Mouse (Mus musculus) mouse embryonic stem cell (cell line): ENCODE results near the gene Agtrap.

Source experiments
- in situ Hi-C, 2 experiments: fragments of 300-500 bp; cut with MboI; formaldehyde crosslinking; loops; 1 replicate in 1 of 2; 3 replicates in 1 of 2; pipeline ENCODE4 v1.14.3; 2019 to 2020; ENCODE audit warnings: low sequenced_read_pairs in 2 of 2, low pct_unique_long_range_greater_than_20kb in 1 of 2, mixed read lengths in 1 of 2; ENCODE audit not compliant: unreplicated experiment in 1 of 2

The Agtrap gene

DNA sequence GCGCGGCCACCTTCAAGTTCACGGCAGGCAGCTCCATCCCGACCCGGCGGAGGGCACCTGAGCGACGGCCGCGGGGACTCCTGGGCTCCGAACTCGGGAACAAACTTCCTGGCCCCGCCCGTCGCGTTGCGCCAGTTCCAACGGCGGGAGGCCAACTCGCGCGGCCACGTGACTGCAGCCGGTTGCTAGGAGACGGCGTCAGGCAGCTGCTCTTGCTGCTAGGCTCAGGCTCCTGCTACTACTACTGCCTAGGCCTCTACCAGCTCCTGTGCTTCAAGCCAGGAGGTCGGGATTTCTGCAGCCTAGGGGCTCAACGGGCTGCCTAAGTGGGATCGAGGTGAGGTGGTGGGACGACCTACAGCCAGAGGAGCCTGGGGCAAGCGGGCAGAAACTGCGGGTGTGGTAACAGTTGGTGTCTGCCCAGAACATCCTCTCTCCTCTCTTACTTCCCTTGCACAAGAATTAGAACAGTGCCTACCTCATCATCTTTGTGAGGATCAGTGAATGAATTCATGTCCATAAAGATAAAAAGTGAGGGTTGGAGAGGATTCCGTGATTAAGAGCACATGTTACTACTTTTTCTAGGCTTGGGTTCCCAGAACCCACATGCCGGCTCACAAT is at the start of gene Agtrap:
Gene Agtrap (minus strand): TSS at position 125 of the 621 bp plus-strand sequence.
- in situ Hi-C loops: no loop called here

DNA sequence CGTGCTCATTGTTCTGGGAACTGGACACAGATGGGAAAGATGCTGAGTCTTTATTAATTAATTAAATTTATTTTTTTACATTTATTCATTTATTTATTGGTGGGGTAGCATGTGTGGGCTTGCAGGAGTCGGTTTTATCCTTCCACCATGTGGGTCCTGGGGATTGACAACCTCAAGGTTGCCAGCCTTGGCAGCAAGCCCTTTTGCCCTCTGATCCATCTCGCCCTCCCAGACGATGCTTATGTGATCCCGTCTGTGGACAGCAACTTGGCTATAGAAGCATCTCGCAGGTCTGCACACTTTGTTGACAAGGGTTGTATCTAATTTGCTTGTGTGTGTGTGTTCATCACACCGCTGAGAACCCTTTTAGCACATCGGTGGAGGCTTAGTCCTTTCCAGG is 49.7 kb upstream of the Agtrap start:
- in situ Hi-C loops: no loop called here

DNA sequence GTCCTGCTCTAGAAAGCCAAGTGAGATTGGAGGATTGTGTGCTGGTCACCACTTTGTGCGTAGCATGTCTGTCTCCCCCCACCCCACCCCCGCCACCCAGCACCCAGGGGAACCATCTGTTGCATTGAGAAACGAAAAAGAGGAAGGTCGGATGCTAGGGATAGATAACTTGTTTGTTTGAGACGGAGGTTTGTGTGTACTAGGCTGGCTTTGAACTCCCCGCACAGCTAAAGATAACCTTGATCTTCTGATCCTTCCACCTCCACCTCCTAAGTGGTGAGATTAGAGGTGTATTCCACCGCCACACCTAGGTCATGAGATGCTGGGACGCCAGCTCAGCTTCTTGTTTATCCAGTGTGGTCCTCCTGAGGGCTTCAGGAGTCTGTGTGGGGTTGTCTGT is 47.2 kb upstream of the Agtrap start:
- in situ Hi-C loops: no loop called here

DNA sequence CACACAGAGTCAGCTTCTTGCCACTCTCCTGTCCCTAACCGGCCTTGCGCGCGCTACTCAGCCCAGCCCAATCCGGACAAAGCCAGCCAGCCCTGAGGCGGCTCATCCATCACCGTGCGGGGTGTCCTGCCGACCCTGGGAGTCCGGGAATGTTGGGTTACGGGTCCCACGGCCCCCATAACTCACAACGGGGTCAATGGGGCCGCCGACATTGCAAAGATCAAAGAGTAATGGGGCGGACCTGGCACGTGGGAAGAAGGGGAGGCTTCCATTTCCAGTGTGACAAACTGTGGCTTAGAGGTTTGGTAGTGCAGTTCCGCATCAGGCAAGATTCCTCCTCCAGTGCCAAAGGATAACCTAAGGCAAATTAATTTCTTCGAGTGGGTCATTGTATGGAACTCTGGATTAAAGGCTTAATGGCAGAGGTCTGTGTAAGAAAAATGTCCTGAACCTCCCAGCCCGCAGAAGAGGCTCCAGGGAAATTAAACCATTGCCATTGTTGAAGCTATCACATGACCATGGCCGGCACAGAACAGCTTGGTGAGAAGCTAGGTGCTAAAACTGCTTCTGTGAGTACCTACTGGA is 43.8 kb upstream of the Agtrap start:
- in situ Hi-C loops: no loop called here

DNA sequence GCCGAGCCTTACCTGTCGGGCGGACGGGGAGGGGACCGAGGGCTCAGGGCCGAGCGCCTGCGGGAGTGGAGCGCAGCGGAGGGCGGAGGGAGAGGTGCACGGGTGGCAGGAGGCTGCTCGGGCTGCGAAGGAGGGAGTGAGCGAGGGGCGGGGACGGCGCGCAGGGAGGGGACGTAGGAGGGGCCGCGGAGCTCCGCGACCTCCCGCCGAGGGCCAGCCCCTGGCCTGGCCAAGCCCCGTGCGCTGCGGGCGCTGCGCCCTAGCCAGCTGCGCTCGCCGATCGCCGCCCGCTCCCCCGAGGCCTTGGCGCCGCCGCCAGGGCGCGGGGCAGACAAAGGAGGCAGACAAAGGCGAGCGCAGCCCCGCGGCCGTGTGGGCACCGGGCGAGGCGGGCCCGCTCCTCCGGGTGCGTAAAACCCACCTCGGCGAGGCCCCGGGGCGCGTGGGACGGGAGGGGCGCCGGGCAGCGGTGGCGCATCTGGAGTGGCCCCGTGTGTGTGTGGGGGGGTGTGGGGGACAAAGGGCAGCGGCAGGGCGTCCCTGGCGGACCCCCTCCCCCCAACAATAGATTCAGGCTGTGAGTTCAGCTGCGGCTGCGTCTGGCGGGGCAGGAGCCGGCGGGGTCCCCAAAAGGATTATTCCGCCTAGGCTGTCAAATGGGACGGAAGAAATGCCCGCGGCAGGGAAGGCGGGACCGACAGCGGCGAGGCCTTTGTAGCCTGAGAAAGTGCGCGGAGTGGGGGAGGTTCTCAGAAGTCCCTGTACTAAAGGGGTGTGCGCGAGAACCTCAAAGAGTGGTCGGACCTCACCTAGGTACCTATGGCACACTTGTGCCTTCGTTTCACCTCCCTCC is 43.0 kb upstream of the Agtrap start, which contains the start of gene Draxin:
Gene Draxin (minus strand): TSS at position 138 of the 853 bp plus-strand sequence.
- in situ Hi-C loops: no loop called here

DNA sequence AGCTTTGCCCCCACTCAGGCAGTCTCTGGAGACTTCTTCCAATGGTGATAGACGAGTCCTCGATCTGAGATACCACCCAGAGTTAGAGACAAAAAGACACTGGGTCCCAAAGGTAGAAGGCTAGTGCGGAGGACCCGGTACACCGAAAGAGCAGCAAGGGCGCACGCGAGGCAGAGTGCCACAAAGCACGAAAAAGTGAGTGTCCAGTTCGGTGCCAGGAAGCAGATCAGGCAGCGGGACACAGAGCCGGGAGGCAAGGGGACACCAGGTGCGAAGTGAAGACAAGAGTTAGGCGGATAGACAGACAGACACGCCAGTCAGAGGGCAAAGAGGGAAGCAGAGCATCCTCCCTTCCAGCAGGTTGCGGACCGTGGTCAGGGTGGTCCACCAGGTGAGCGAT is 42.3 kb upstream of the Agtrap start, which contains the start of gene Mad2l2:
Gene Mad2l2 (plus strand): TSS at position 252 of the 400 bp plus-strand sequence.
- in situ Hi-C loops: no loop called here

DNA sequence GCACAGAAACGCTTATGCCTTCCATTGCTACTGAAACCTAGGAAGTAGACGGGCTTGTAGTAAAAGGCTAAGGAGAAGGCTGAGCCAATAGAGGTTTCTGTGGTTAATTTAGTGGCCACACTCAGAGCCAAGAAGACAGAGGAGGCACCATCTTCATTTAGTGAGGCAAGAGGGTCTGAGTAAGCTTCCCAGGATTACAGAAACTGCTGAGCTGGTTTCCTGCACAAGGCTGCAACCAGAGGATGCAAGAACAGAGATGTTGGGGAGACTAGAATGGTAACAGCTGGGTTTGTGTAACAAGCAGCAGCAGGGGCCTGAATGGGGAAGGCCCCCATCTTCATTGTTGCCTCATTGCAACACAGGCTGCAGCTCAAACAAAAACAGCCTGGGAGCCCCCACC is 40.8 kb upstream of the Agtrap start:
- in situ Hi-C loops: no loop called here

DNA sequence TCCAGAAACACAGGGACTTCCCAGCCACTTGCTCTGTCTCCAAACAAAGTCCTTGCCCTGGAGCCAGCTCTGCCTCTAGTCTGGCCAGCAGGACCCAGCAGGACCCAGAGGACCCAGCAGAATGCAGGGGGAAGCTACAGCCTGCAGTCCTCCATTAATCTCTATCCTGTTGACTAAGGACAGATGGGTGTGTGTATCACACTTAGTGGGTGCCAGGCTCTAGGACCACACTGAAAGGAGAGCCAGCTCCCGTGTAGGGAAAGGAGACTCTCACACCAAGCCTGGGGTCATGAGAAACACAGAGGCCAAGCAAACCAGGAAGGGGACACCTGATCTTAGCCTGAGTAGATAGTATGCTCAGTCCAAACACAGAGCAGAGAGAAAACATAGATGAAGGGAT is 40.4 kb upstream of the Agtrap start:
- in situ Hi-C loops: no loop called here

DNA sequence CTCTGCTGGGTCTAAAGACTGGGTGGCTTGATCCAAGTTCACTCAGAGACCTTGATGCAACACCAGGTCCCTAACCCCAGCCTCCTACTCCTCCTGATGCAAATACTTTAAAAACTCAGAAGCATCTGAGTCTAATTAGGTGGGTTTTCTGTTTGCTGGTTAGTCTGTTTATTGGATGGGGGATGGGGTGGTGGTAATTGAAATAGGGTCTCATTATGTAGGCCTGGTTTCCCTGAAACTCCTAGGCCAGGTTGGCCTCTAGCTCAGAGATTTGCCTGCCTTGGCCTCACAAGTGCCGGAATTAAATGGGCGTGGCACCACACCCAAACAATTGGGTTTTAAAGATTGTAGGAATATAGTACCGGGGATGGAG is 34.8 kb upstream of the Agtrap start:
- in situ Hi-C loops: no loop called here

DNA sequence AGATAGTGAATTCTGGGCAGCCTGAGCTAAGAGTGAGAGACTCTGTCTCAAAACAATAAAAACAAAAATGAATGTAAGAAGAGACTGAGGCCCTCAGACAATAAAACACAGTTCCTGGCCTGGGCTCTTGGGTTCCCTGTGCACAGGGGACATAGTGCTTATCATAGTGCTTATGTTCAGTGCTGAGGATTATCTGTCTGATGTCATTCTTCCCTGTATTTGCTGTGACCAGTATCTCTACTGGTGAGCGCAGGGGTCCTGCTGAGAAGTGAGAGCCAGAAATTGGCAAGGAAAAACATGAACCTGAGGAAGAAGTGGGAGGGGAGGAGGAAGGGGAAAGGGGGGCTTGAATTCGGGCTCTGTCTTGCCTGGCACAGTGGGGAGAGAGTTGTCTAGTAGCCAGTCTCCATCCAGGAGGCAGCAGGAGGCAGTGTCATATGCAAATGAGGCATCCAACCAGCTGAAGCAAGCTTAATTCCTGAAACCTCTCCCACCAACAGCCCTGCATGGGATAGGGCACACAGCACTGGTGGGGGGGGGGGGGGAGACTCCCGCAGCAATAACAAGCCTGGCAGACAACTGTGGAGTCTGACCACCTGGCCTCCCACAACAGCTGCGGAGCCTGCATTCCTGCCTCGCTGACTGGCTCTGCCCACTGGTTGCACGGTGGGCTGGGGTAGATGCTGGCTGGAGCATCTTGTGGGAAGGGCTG is 34.3 kb upstream of the Agtrap start:
- in situ Hi-C loops: no loop called here

DNA sequence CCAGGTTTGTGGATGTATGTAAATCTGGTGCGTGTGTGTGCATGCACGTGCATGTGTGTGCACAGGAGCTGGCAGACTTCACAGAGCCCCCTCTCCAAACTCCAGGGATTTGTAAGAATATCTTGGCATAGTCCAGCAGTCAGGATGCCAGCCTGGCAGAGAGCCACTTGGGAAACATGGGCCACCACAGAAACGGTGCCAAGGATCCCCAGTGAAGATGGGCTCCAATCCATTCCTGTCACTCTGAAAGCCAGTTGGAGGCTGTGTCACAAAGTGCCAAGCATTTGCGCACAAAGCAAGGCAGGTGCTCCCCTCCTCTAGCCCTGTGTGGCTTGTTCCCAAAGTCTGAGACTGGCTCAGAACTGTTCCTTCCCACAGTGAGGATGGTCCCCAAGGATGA is 33.5 kb upstream of the Agtrap start:
- in situ Hi-C loops: no loop called here

DNA sequence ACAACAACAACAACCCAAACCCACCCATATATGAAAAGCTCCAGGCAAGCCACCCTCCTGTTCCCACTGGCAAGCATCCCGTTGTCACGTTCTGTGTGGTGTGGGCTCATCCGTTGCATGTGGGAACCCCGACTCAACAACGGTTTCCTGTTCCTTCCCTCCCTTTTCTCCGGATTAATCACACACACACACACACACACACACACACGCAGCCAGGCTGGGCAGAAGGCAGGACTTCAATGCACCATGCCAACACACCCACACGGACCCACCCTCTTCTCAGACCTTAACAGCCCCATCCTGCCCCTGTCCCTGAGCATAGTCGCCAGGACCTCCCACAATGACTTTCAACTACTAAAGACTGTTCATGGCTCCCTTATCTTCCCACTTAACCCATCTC is 32.7 kb upstream of the Agtrap start:
- in situ Hi-C loops: no loop called here

DNA sequence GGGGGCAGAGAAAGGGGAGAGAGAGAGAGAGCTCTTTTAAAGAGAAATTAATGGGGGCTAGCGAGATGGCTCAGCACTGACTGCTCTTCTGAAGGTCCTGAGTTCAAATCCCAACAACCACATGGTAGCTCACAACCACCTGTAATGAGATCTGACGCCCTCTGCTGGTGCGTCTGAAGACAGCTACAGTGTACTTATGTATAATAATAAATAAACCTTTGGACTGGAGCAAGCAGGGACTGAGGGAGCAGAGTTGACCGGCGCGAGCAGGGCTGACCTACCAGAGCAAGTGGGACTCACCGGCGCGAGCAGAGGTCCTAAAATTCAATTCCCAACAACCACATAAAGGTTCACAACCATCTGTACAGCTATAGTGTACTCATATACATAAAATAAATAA is 31.7 kb upstream of the Agtrap start:
- in situ Hi-C loops: loop anchor here (5.0 to 10.0 kb wide), 2 partner anchors 33 to 45 kb away; partner anchors contain the start of genes Fbxo2 (in 1 of the 2), Fbxo44 (in 1 of the 2) and Fbxo6 (in 1 of the 2)

DNA sequence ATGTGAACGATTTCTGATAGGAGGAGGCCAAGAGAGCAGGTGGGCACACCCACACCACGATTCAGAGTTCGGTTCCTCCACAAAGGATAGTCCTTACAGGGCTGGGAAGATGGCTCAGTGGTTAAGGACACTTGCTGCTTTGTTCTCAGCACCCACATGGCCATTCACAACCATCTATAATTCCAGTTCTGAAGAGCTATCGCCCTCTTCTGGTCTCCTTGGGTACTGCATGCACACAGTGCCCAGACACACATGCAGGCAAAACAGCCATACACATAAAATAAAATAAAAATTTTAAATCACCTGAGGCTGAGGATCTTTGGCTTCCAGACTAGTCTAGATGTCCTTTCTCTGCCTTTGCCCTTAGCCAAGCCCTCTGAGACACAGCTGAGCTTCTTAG is 29.6 kb upstream of the Agtrap start:
- in situ Hi-C loops: loop anchor here (5.0 to 10.0 kb wide), 2 partner anchors 35 to 47 kb away; partner anchors contain the start of genes Fbxo2 (in 1 of the 2), Fbxo44 (in 1 of the 2) and Fbxo6 (in 1 of the 2)

DNA sequence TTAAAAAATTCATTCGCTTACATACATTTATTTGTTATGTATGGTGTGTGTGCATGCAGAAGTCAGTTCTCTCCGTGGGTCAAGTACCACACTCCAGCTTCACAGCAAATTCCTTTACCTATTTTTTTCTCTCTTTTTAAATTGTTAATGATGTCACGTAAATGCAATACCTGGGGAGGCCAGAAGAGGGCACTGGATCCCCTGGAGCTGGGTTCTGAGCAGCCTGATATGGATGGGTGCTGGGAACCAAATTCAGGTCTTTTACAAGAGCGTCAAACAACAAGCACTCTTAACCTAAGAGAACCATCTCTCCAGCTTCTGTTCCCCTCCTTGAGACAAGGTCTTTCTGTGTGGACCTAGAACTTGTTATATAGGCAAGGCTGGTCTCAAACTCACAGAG is 28.8 kb upstream of the Agtrap start:
- in situ Hi-C loops: loop anchor here (5.0 to 10.0 kb wide), 2 partner anchors 36 to 48 kb away; partner anchors contain the start of genes Fbxo2 (in 1 of the 2), Fbxo44 (in 1 of the 2) and Fbxo6 (in 1 of the 2)

DNA sequence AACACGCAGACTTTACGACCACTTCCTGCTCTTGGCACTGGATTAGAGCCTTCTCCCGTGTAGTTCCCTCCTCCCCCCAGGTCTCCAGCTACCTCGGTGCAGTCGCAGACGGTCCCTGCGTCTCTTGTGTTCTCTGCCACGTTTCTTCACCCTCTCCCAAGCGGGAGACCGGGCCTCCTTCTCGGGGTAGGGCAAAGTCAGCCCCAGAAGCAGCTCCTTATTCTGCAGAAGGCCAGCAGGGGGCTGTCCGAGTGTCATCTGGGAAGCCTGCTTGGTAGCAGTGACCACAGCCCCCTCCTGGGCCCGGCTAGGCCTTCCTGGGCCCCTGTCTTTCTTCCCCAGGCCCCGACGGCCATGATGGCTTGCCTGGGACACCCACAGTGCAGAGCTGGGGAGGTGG is 27.6 kb upstream of the Agtrap start:
- in situ Hi-C loops: loop anchor here (5.0 to 10.0 kb wide), 2 partner anchors 37 to 49 kb away; partner anchors contain the start of genes Fbxo2 (in 1 of the 2), Fbxo44 (in 1 of the 2) and Fbxo6 (in 1 of the 2)

DNA sequence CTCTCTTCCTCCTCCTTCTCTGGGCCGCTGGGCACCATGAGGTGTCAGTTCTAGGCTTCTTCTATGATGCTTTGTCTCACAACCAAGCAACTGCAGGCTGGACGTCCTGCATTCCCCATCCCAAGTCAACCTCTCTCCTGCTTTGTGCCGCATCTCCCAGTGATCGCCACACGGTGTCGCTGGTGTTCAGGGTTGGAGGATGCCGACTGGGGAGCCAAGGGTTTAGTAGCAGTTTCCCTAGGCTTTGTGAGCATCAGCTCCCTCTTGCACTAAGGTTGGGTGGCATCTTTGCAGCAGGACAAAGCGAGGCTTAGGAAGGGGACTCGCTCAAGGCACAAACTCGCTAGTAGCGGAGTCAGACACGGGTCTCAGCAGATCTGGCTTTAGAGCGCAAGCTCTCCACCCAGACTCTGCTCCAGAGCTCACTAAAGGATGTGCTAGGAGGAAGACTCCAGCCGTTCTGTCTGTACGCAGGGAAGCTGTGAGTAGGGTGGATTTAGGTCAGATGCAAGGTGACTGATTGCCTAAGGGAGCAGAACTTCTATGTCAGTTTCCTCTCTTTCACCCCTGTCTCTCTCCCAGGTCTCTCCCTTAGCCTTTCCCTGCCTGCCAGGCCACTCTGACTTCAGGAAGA is 27.0 kb upstream of the Agtrap start:
- in situ Hi-C loops: loop anchor here (5.0 to 10.0 kb wide), 2 partner anchors 37 to 50 kb away; partner anchors contain the start of genes Fbxo2 (in 1 of the 2), Fbxo44 (in 1 of the 2) and Fbxo6 (in 1 of the 2)

DNA sequence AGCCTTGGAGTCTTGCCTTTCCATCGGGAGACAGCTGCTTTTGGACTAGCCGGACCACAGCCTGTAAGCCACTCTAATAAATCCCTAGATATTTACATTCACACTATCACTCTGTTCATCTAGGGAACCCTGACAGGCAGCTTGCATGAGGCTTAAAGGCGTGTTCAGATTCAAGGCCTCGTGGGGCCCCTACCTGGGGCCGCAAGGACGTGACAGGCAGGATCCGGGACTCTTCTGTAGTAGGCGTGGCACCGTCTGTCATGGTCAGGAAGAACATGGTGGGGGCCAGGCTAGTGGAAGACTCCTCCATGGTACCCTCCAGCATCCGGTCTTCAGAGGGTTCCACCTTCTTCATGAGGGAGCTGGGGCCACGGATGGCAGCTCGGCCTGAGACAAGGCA is 24.7 kb upstream of the Agtrap start:
- in situ Hi-C loops: loop anchor here in 1 of 2 experiments (10.0 kb wide), 1 partner anchor 52 kb away; the partner anchor contains the start of genes Fbxo2 and Fbxo44
